Mouse (Mus musculus) brain, embryonic 14.5 days (tissue): ENCODE measurements around the gene Zwint.

Experiments
- CTCF ChIP-seq: fragments of 200-500 bp; IDR thresholded peaks from 2 replicates; pipeline ENCODE4 v1.5.1; 2012; ENCODE audit warnings: inconsistent platforms, mild to moderate bottlenecking, moderate library complexity, borderline replicate concordance; ENCODE audit not compliant: insufficient read depth, insufficient read length; ENCODE audit errors: extremely low read depth
- POLR2A ChIP-seq: fragments of 200-500 bp; IDR thresholded peaks from 2 replicates; pipeline ENCODE4 v1.6.1; 2012; ENCODE audit warnings: mild to moderate bottlenecking, inconsistent platforms, borderline replicate concordance; ENCODE audit not compliant: poor library complexity, insufficient read depth, insufficient read length, severe bottlenecking; ENCODE audit errors: extremely low read depth

DNA sequence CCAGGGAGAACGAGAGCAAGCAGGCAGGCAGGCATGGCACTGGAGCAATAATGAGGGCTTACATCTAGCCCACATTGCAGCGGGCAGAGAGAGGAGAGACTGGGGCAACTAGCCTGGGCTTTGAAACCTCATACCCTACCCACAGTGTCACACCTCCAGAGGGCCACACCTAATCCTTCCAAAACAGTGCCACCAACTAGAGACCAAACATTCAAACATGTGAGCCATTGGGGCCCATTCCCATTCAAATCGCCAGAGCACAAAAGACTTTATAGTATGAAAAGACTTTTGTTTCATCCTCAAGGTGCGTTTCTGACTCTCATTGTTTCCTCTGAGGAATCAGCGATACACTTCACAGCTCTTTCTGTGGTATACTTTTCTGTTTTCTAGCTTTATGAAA is 4.6 kb downstream of the Zwint start:
- TF ChIP-seq POLR2A (no peak), CTCF (no peak)
